In the genomic region with DNA sequence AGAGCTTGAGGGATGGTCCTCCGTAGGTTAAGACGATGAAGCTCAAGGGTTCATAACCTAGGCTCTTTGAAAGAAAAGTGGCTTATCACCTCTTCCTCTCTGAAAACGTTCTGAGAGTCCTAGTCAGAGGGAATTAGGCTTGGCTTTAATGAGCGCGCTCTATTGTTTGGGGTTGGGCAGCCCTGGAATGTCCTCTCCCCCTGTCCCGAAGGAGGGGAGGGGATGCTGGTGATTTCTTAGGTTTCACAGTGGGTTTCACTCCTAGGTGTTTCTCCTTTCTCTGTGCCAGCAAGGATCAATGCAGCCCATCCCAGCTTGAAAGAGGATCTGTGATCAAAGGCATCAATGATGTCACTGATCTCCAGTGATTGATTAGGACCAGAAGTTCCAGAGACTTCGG, we compare ENCODE assay signal across 16 mouse cellular contexts. TPM values are rescaled to one million over a fixed set of nuclear protein-coding genes. Genes with fewer than 3 reads are reported as not detected.
DNase-seq lines count a peak whose midpoint lies in the region; ATAC-seq lines count a peak whose summit lies in the region.
"Had no signal": no experiment of that assay in that cellular context is flagged by ENCODE, and none has a peak within 500 bp of the region (broad histone marks: within the 10 kb centered on the region; RNA-seq: fewer than 3 reads in every experiment).

No protein-coding gene starts in this region.

- no peaks in the 10 kb centered on the region for H3K27me3 ChIP-seq in limb, embryonic 11.5 days (ENCODE audit: control insufficient read depth, insufficient read depth, low read length)
- no peaks in the 10 kb centered on the region for H3K27me3 ChIP-seq in limb, embryonic 10.5 days (ENCODE audit: low read depth, poor library complexity, severe bottlenecking)
- no peaks in the 10 kb centered on the region for H3K27me3 ChIP-seq in forebrain, embryonic 14.5 days (replicated peaks; ENCODE audit: control insufficient read depth, insufficient read depth, low read length)
- H3K27me3 ChIP-seq in midbrain, embryonic 16.5 days (ENCODE audit: control insufficient read depth, insufficient read depth, low read depth, low read length), result no peaks in the 10 kb centered on the region
- no peaks in the 10 kb centered on the region for H3K27me3 ChIP-seq in heart, embryonic 11.5 days (ENCODE audit: control insufficient read depth, insufficient read depth, low read length)

- H3K4me1 ChIP-seq in limb, embryonic 11.5 days (ENCODE audit: control insufficient read depth, insufficient read depth, low read length), result peaks cover 4% of the 10 kb centered on the region
- H3K4me1 ChIP-seq in limb, embryonic 10.5 days, result peaks cover 35% of the 10 kb centered on the region
- peaks cover 32% of the 10 kb centered on the region for H3K4me1 ChIP-seq in forebrain, embryonic 14.5 days (ENCODE audit: control insufficient read depth, insufficient read depth, low read length)
- H3K4me1 ChIP-seq in midbrain, embryonic 16.5 days (ENCODE audit: control insufficient read depth, insufficient read depth, low read length), result peaks cover 15% of the 10 kb centered on the region; the same call in 1 of the 2 replicates
- H3K4me1 ChIP-seq in heart, embryonic 11.5 days (ENCODE audit: control insufficient read depth, insufficient read depth, low read length), result no peaks in the 10 kb centered on the region

- H3K36me3 ChIP-seq in limb, embryonic 11.5 days (ENCODE audit: control insufficient read depth, insufficient read depth, low read length), result no peaks in the 10 kb centered on the region
- H3K36me3 ChIP-seq in limb, embryonic 10.5 days, result peaks cover 24% of the 10 kb centered on the region
- no peaks in the 10 kb centered on the region for H3K36me3 ChIP-seq in forebrain, embryonic 14.5 days (ENCODE audit: control insufficient read depth, insufficient read depth, low read length)
- no peaks in the 10 kb centered on the region for H3K36me3 ChIP-seq in midbrain, embryonic 16.5 days (ENCODE audit: control insufficient read depth, insufficient read depth, low read length)
- no peaks in the 10 kb centered on the region for H3K36me3 ChIP-seq in heart, embryonic 11.5 days (ENCODE audit: control insufficient read depth, insufficient read depth, low read length)

- no peak overlapping the region for H3K4me3 ChIP-seq in limb, embryonic 11.5 days (ENCODE audit: low read depth, low read length)
- H3K4me3 ChIP-seq in limb, embryonic 10.5 days, result no peak overlapping the region
- no peak overlapping the region for H3K4me3 ChIP-seq in forebrain, embryonic 14.5 days (ENCODE audit: low read depth, low read length)
- no peak overlapping the region for H3K4me3 ChIP-seq in midbrain, embryonic 16.5 days (ENCODE audit: low read depth, low read length)
- H3K4me3 ChIP-seq in heart, embryonic 11.5 days (ENCODE audit: low read depth, low read length), result no peak overlapping the region
- H3K4me3 ChIP-seq: erythroblast, embryonic 14.5 days had no signal

- 0 out of 2 replicates have a peak overlapping the region, but pooled peaks have one; percentile 8 for H3K27ac ChIP-seq in limb, embryonic 11.5 days (replicated peaks; ENCODE audit: low read depth, low read length)
- H3K27ac ChIP-seq in limb, embryonic 10.5 days, result no peak overlapping the region
- no peak overlapping the region for H3K27ac ChIP-seq in forebrain, embryonic 14.5 days (ENCODE audit: low read depth, low read length)
- H3K27ac ChIP-seq in midbrain, embryonic 16.5 days (ENCODE audit: low read length), result no peak overlapping the region
- no peak overlapping the region for H3K27ac ChIP-seq in heart, embryonic 11.5 days (ENCODE audit: low read depth, low read length)

- H3K4me2 ChIP-seq in limb, embryonic 11.5 days (ENCODE audit: low read depth, severe bottlenecking), result no peak overlapping the region
- peak overlapping the region; percentile 13; the same call in 1 of the 2 replicates for H3K4me2 ChIP-seq in forebrain, embryonic 14.5 days (ENCODE audit: low read length)
- no peak overlapping the region for H3K4me2 ChIP-seq in midbrain, embryonic 16.5 days (ENCODE audit: low read length)
- no peak overlapping the region for H3K4me2 ChIP-seq in heart, embryonic 11.5 days

- no peak for DNase-seq in limb, embryonic 11.5 days (ENCODE audit: low spot score)
- DNase-seq in limb, embryonic 10.5 days (ENCODE audit: low spot score), result no peak
- DNase-seq in embryo, embryonic 10.5 days (ENCODE audit: low spot score), result peak; percentile 52
- DNase-seq in forebrain, embryonic 14.5 days (ENCODE audit: low spot score), result peak; percentile 35
- no peak for DNase-seq in right cerebral cortex, postnatal 14 days
- no peak for DNase-seq in cerebellum, adult 11-12 months
- DNase-seq: cerebellum, adult 8-10 months; heart, adult 11 months; liver; lung, adult 18-20 months; lung, postnatal 4 days; right cerebral cortex, postnatal 25 days had no signal

- H3K9ac ChIP-seq in limb, embryonic 11.5 days (ENCODE audit: low read length), result no peak overlapping the region
- H3K9ac ChIP-seq in forebrain, embryonic 14.5 days (ENCODE audit: low read length), result no peak overlapping the region; the same call in 1 of the 2 replicates
- H3K9ac ChIP-seq in midbrain, embryonic 16.5 days (ENCODE audit: low read depth, low read length), result no peak overlapping the region
- H3K9ac ChIP-seq in heart, embryonic 11.5 days (ENCODE audit: low read depth, low read length), result no peak overlapping the region

- no peak for ATAC-seq in limb, embryonic 11.5 days (ENCODE audit: insufficient number of reproducible peaks, low FRiP score, low TSS enrichment, low read depth)
- peak; percentile 32; the same call in 1 of the 2 replicates for ATAC-seq in forebrain, embryonic 14.5 days
- ATAC-seq in midbrain, embryonic 16.5 days, result 0 out of 2 replicates have a peak, but pooled peaks have one; percentile 43
- ATAC-seq in heart, embryonic 11.5 days (replicated peaks; ENCODE audit: insufficient number of reproducible peaks, low FRiP score, low TSS enrichment), result no peak
- ATAC-seq: inflammation-experienced regulatory T-cells, adult 6 months had no signal

- WGBS in limb, embryonic 11.5 days, result 10% methylated on average over 7 of the region's 7 CpGs
- 8% methylated on average over 7 of the region's 7 CpGs for WGBS in limb, embryonic 10.5 days
- WGBS in forebrain, embryonic 14.5 days, result 9% methylated on average over 7 of the region's 7 CpGs
- WGBS in midbrain, embryonic 16.5 days, result 9% methylated on average over 7 of the region's 7 CpGs
- WGBS in heart, embryonic 11.5 days (ENCODE audit: insufficient replicate concordance), result 29% methylated on average over 7 of the region's 7 CpGs

- no peaks in the 10 kb centered on the region for H3K9me3 ChIP-seq in limb, embryonic 11.5 days (ENCODE audit: control insufficient read depth, low read length)
- no peaks in the 10 kb centered on the region for H3K9me3 ChIP-seq in limb, embryonic 10.5 days (replicated peaks)
- no peaks in the 10 kb centered on the region for H3K9me3 ChIP-seq in forebrain, embryonic 14.5 days (replicated peaks; ENCODE audit: control insufficient read depth, low read length)
- H3K9me3 ChIP-seq in midbrain, embryonic 16.5 days (replicated peaks; ENCODE audit: control insufficient read depth, low read length, poor library complexity, severe bottlenecking), result no peaks in the 10 kb centered on the region
- no peaks in the 10 kb centered on the region for H3K9me3 ChIP-seq in heart, embryonic 11.5 days (replicated peaks; ENCODE audit: control insufficient read depth, low read length)

RNA-seq across cellular contexts. Expression of a gene that starts 24.3 kb away (rescaled TPM):
- polyA plus RNA-seq in limb, embryonic 11.5 days (2014; fragmentation: Nextera tagmentation; extraction: Ambion mirVana), result 41.5 and 42.4 TPM in 2 replicates
- 57.9 and 65.0 TPM in 2 replicates for polyA plus RNA-seq in limb, embryonic 10.5 days (2016; fragmentation: Nextera tagmentation; extraction: Ambion mirVana)
- 11.4 and 14.1 TPM in 2 replicates for polyA plus RNA-seq in forebrain, embryonic 14.5 days (2014; fragmentation: Nextera tagmentation; extraction: Ambion mirVana)
- polyA plus RNA-seq in midbrain, embryonic 16.5 days (2015; fragmentation: Nextera tagmentation; extraction: Ambion mirVana), result 4.8 and 5.2 TPM in 2 replicates
- 9.1 and 11.4 TPM in 2 replicates for polyA plus RNA-seq in heart, embryonic 11.5 days (2014; fragmentation: Nextera tagmentation; extraction: Ambion mirVana)
- polyA plus RNA-seq: erythroblast, embryonic 14.5 days had no signal

Comparison
In these comparisons a context has a peak if more than half of its experiments do, and no peak if none do; other contexts are left out.
1. ATAC-seq: peak in forebrain, embryonic 14.5 days (single experiment) and midbrain, embryonic 16.5 days (single experiment); none in limb, embryonic 11.5 days (single experiment) and heart, embryonic 11.5 days (single experiment).
2. DNase-seq: peak in embryo, embryonic 10.5 days (single experiment) and forebrain, embryonic 14.5 days (single experiment); none in limb, embryonic 11.5 days (single experiment), limb, embryonic 10.5 days (single experiment), right cerebral cortex, postnatal 14 days (single experiment) and cerebellum, adult 11-12 months (single experiment).